Comparison of ENCODE assay signal across 14 mouse cellular contexts in the genomic region with DNA sequence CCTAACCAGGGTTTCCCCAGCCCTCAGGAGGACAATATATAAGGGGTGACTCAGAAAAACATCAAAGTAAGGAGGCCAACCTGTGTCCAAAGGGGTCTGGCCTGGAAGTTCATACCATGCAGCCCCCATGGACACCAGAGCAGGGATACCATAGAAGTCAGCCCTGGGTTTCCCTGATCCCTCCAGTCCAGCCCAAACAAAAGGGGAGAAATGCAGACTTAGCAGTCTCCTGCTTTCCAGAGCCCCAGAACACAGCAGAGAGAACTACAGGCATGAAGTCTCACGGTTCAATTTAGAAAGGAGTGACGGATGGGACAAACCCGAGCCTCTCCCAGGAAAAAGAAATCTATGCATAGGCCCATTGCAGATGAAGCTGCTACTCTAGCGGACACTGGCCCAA.
"Had no signal": no experiment of that assay in that cellular context is flagged by ENCODE, and none has a peak within 500 bp of the region (broad histone marks: within the 10 kb centered on the region; RNA-seq: fewer than 3 reads in every experiment).

No protein-coding gene starts in this region.

- DNase-seq: kidney, adult 11 months; kidney, adult 8-10 months; kidney, postnatal 10 days; kidney, postnatal 36 days; layer of hippocampus, postnatal 36 days; liver, embryonic 13.5 days; lung, embryonic 14.5 days; lung, postnatal 14 days; midbrain, embryonic 14.5 days; thymus, adult 18-20 months; thymus, postnatal 36 days had no signal

- H3K9me3 ChIP-seq: liver, embryonic 13.5 days had no signal

- H3K36me3 ChIP-seq: kidney, embryonic 15.5 days; liver, embryonic 13.5 days had no signal

- H3K4me3 ChIP-seq: kidney, embryonic 15.5 days; left cerebral cortex, adult 2 months; liver, embryonic 13.5 days had no signal

- H3K9ac ChIP-seq: kidney, embryonic 15.5 days; liver, embryonic 13.5 days; lung, embryonic 14.5 days had no signal

- H3K27ac ChIP-seq: kidney, embryonic 15.5 days; left cerebral cortex, adult 2 months; liver, embryonic 13.5 days; macrophage had no signal

- H3K27me3 ChIP-seq: kidney, embryonic 15.5 days; liver, embryonic 13.5 days had no signal

- H3K4me2 ChIP-seq: kidney, embryonic 15.5 days; liver, embryonic 13.5 days; lung, embryonic 14.5 days had no signal

- H3K4me1 ChIP-seq: liver, embryonic 13.5 days had no signal
